Mouse (Mus musculus): ENCODE measurements at regions not wholly inside any gene's neighbourhood (a gene's known extent, or its start where the extent isn't known, plus 50 kb on each side); places are given as distances from the start of the nearest gene placed in this dataset.
A peak's percentile ranks its signal among the peaks of the same experiment; 100 is the strongest.

- Histone ChIP-seq H3K27me3 (replicated peaks) (no peaks in the 10 kb centered on the region), H3K4me1 (peaks cover 4% of the 10 kb centered on the region; the same call in 1 of the 2 replicates), H3K9me3 (no peaks in the 10 kb centered on the region), H3K36me3 (replicated peaks; ENCODE audit: low read length) (no peaks in the 10 kb centered on the region), H3K4me3 (replicated peaks) (no peak overlapping the region)
- TF ChIP-seq GATA1 (IDR thresholded peaks at IDR 0.05; ENCODE audit: borderline replicate concordance, low read length) = no peak
- TF ChIP-seq FLI1 (IDR thresholded peaks at IDR 0.05; ENCODE audit: low read length) = no peak
Observed at GRCm38 (mm10) chr15:69632306-69632705, 3131.6 kb upstream of the Lrrc6 start.

DNA sequence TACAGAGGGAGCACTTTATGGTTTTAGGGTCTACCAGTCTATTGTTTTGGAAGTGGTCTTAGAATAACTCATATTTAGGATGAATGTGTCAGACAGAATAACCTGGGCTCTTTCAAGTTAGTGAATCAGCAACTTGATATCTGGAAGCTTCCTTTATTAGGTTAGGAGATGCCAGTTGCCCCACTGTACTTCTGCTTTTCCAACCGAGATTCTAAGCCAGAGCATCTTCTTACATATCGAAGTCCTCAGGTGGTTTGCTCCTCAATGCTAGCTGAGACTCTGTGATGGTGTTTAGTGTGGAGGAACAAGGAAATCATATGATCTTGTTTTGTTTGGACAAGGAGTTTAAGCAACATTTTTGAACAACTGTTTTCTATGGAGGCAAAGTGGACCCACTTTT is 3117.3 kb upstream of the Lrrc6 start:
- no peaks in the 10 kb centered on the region for H3K9me3 ChIP-seq
- no peak overlapping the region for H3K4me3 ChIP-seq (replicated peaks)
- no peaks in the 10 kb centered on the region for H3K27me3 ChIP-seq (replicated peaks)
- H3K4me1 ChIP-seq = peaks cover 8% of the 10 kb centered on the region
- TF ChIP-seq FLI1 (IDR thresholded peaks at IDR 0.05; ENCODE audit: low read length) = no peak
- no peak for TF ChIP-seq GATA1 (IDR thresholded peaks at IDR 0.05; ENCODE audit: borderline replicate concordance, low read length)
- H3K36me3 ChIP-seq (replicated peaks; ENCODE audit: low read length) = no peaks in the 10 kb centered on the region

DNA sequence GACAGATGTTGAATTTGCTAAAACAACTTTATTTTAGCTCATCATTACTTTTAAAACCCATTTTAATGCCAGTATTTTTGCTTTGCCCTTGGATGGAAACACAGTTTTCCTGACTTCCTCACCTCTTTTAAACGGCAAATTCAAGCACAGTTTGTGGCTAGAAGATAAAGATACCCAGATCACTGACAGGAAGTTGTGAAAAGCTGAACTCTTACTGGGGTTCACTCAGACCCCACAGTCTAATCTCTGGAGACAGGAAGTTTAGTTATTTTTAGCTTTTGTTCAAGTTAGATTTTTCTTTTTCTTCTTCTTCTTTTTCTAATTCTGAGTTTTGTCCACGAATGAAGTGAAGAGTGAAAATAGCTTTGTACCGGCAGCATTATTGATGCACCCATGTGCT is 3113.3 kb upstream of the Lrrc6 start:
- no peaks in the 10 kb centered on the region for H3K27me3 ChIP-seq (replicated peaks)
- no peaks in the 10 kb centered on the region for H3K36me3 ChIP-seq (replicated peaks; ENCODE audit: low read length)
- H3K9me3 ChIP-seq = no peaks in the 10 kb centered on the region
- no peak for TF ChIP-seq GATA1 (IDR thresholded peaks at IDR 0.05; ENCODE audit: borderline replicate concordance, low read length)
- no peak for TF ChIP-seq FLI1 (IDR thresholded peaks at IDR 0.05; ENCODE audit: low read length)
- peaks cover 8% of the 10 kb centered on the region for H3K4me1 ChIP-seq
- H3K4me3 ChIP-seq (replicated peaks) = peak overlapping the region; percentile 60

DNA sequence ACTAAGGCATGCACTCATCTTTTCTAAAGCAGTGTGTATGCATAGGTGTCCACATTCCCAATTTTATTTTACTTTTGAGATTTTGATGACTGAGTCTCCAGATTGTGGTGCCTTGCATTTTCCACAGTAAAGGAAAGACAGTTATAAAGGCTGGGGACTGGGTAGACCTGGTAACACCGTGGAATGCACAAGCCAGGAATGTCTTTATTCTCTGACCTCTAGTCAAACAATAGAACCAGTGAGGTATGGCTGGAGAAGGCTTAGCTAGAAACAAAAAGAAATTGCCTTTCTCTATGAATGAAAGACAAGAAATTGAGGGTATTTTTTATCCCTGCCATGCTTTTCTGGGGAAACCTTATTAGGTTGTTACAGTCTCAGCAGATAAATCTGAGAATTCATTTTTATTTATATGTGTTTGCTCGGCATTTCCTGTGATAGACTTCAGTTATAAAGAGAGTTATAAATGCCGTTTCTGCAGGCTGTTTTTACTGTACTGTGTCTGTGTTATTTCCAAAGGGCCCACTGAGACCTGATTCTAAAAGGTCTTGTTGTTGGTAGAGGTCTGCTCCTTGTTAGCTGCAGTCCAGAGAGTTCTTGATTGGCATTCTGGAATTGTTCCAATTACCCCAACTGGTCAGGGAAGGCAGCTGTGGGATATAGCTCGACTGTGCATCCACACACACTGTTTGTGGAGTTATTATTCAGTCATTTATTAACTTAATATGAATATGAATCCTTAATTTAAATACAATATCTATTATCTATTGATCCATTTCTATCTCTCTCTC is 3090.7 kb upstream of the Lrrc6 start:
- Histone ChIP-seq H3K9me3 (no peaks in the 10 kb centered on the region), H3K4me3 (replicated peaks) (no peak overlapping the region), H3K36me3 (replicated peaks; ENCODE audit: low read length) (no peaks in the 10 kb centered on the region), H3K27me3 (replicated peaks) (no peaks in the 10 kb centered on the region), H3K4me1 (no peaks in the 10 kb centered on the region)
- TF ChIP-seq GATA1 (IDR thresholded peaks at IDR 0.05; ENCODE audit: borderline replicate concordance, low read length) = no peak
- TF ChIP-seq FLI1 (IDR thresholded peaks at IDR 0.05; ENCODE audit: low read length) = no peak

- Histone ChIP-seq H3K27me3 (replicated peaks) (no peaks in the 10 kb centered on the region), H3K4me1 (no peaks in the 10 kb centered on the region), H3K36me3 (replicated peaks; ENCODE audit: low read length) (no peaks in the 10 kb centered on the region), H3K9me3 (no peaks in the 10 kb centered on the region), H3K4me3 (replicated peaks) (no peak overlapping the region)
- no peak for TF ChIP-seq GATA1 (IDR thresholded peaks at IDR 0.05; ENCODE audit: borderline replicate concordance, low read length)
- TF ChIP-seq FLI1 (IDR thresholded peaks at IDR 0.05; ENCODE audit: low read length) = no peak
Observed at GRCm38 (mm10) chr15:69588084-69588483, 3087.4 kb upstream of the Lrrc6 start.

- Histone ChIP-seq H3K4me3 (replicated peaks) (no peak overlapping the region), H3K4me1 (peaks cover 6% of the 10 kb centered on the region), H3K27me3 (replicated peaks) (no peaks in the 10 kb centered on the region), H3K9me3 (no peaks in the 10 kb centered on the region), H3K36me3 (replicated peaks; ENCODE audit: low read length) (no peaks in the 10 kb centered on the region)
- no peak for TF ChIP-seq FLI1 (IDR thresholded peaks at IDR 0.05; ENCODE audit: low read length)
- no peak for TF ChIP-seq GATA1 (IDR thresholded peaks at IDR 0.05; ENCODE audit: borderline replicate concordance, low read length)
Observed at GRCm38 (mm10) chr15:69576742-69577141, 3076.0 kb upstream of the Lrrc6 start.

DNA sequence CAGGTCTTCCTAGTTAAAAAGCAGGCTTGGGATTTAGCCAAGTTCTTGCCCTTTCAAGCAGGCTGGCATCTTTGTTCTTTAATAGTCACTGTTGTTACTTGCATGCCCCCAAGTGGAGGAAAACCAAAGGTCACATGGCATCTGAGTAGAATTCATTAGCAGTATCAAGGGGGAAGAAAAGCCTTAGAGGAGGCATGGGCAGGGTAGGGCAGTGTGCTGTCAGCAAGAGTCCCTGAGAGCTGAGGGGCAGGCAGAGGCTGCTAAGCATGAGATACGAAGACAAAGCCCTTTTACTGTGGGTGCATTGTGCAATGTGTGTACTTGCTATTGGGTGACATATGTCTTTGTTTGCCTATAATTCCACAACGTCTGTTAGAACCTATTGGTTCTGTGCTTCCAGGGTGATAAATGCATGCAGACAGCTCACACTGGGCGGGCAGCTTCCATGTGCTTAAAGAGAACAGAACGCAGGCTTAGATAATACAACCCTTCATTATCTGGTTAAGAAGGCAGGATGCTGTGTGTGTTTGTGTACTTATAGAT is 3075.0 kb upstream of the Lrrc6 start:
- no peaks in the 10 kb centered on the region for H3K9me3 ChIP-seq
- TF ChIP-seq GATA1 (IDR thresholded peaks at IDR 0.05; ENCODE audit: borderline replicate concordance, low read length) (no peak), FLI1 (IDR thresholded peaks at IDR 0.05; ENCODE audit: low read length) (no peak)
- peak overlapping the region; percentile 64 for H3K4me3 ChIP-seq (replicated peaks)
- peaks cover 6% of the 10 kb centered on the region for H3K4me1 ChIP-seq
- no peaks in the 10 kb centered on the region for H3K36me3 ChIP-seq (replicated peaks; ENCODE audit: low read length)
- H3K27me3 ChIP-seq (replicated peaks) = no peaks in the 10 kb centered on the region

GRCm38 (mm10) chr15:69554171-69554570 is 3053.5 kb upstream of the Lrrc6 start:
- no peaks in the 10 kb centered on the region for H3K9me3 ChIP-seq
- no peak for TF ChIP-seq GATA1 (IDR thresholded peaks at IDR 0.05; ENCODE audit: borderline replicate concordance, low read length)
- TF ChIP-seq FLI1 (IDR thresholded peaks at IDR 0.05; ENCODE audit: low read length) = no peak
- no peaks in the 10 kb centered on the region; the same call in 1 of the 2 replicates for H3K4me1 ChIP-seq
- no peaks in the 10 kb centered on the region for H3K36me3 ChIP-seq (replicated peaks; ENCODE audit: low read length)
- no peak overlapping the region for H3K4me3 ChIP-seq (replicated peaks)
- H3K27me3 ChIP-seq (replicated peaks) = no peaks in the 10 kb centered on the region

GRCm38 (mm10) chr15:69552062-69552628 is 3051.4 kb upstream of the Lrrc6 start:
- no peak overlapping the region for H3K4me3 ChIP-seq (replicated peaks)

GRCm38 (mm10) chr15:69551012-69551411 is 3050.3 kb upstream of the Lrrc6 start:
- no peaks in the 10 kb centered on the region for H3K9me3 ChIP-seq
- H3K4me1 ChIP-seq = no peaks in the 10 kb centered on the region; the same call in 1 of the 2 replicates
- no peaks in the 10 kb centered on the region for H3K36me3 ChIP-seq (replicated peaks; ENCODE audit: low read length)
- TF ChIP-seq GATA1 (IDR thresholded peaks at IDR 0.05; ENCODE audit: borderline replicate concordance, low read length) (no peak), FLI1 (IDR thresholded peaks at IDR 0.05; ENCODE audit: low read length) (no peak)
- H3K4me3 ChIP-seq (replicated peaks) = no peak overlapping the region
- no peaks in the 10 kb centered on the region for H3K27me3 ChIP-seq (replicated peaks)

More at GRCm38 (mm10) chr15:69552062-69552628, 3051.4 kb upstream of the Lrrc6 start:
- H3K36me3 ChIP-seq (replicated peaks; ENCODE audit: low read length) = no peaks in the 10 kb centered on the region
- H3K27me3 ChIP-seq (replicated peaks) = no peaks in the 10 kb centered on the region
- H3K4me1 ChIP-seq = no peaks in the 10 kb centered on the region; the same call in 1 of the 2 replicates
- TF ChIP-seq FLI1 (IDR thresholded peaks at IDR 0.05; ENCODE audit: low read length) (no peak), GATA1 (IDR thresholded peaks at IDR 0.05; ENCODE audit: borderline replicate concordance, low read length) (no peak)
- H3K9me3 ChIP-seq = no peaks in the 10 kb centered on the region

Data from megakaryocyte, embryonic 14.5 days (primary cell).